Mouse (Mus musculus) C2C12 (cell line): ENCODE measurements at regions not wholly inside any gene's neighbourhood (a gene's known extent, or its start where the extent isn't known, plus 50 kb on each side); places are given as distances from the start of the nearest gene placed in this dataset.

Source experiments
- H3K27me3 ChIP-seq: one replicate; pipeline ENCODE4 v1.6.1; 2011; ENCODE audit not compliant: control insufficient read depth, insufficient read depth, insufficient read length
- H3K36me3 ChIP-seq: one replicate; pipeline ENCODE4 v1.6.1; 2011; ENCODE audit not compliant: control insufficient read depth, insufficient read depth
- H3K4me3 ChIP-seq: one replicate; pipeline ENCODE4 v1.5.1; 2011; ENCODE audit warnings: mild to moderate bottlenecking, control low read depth; ENCODE audit not compliant: poor library complexity, insufficient read depth, severe bottlenecking
- H3K79me2 ChIP-seq: one replicate; pipeline ENCODE4 v1.6.1; 2011; ENCODE audit not compliant: control insufficient read depth, insufficient read depth
- H3K79me3 ChIP-seq: one replicate; pipeline ENCODE4 v1.6.1; 2011; ENCODE audit warnings: low read depth, control low read depth
- H3ac ChIP-seq: one replicate; pipeline ENCODE3; 2011; ENCODE audit warnings: low read depth; ENCODE audit not compliant: control insufficient read depth, insufficient read length
- CEBPB ChIP-seq: IDR thresholded peaks from one replicate; pipeline ENCODE4 v1.6.1; 2011; ENCODE audit warnings: low read depth, mild to moderate bottlenecking, control low read depth, moderate library complexity
- CTCF ChIP-seq: IDR thresholded peaks from one replicate; pipeline ENCODE4 v1.5.1; 2011; ENCODE audit not compliant: control insufficient read depth, insufficient read depth, insufficient read length
- FOSL1 ChIP-seq: IDR thresholded peaks from one replicate; pipeline ENCODE4 v1.8.0; 2011; ENCODE audit warnings: mild to moderate bottlenecking, low read length; ENCODE audit not compliant: poor library complexity, insufficient read depth, severe bottlenecking
- MAX ChIP-seq: IDR thresholded peaks from one replicate; pipeline ENCODE4 v1.6.1; 2011; ENCODE audit warnings: mild to moderate bottlenecking, control low read depth
- MYOD1 ChIP-seq: IDR thresholded peaks from one replicate; pipeline ENCODE4 v1.6.1; 2011; ENCODE audit warnings: low read depth; ENCODE audit not compliant: control insufficient read depth, insufficient read length
- MYOG ChIP-seq: IDR thresholded peaks from one replicate; pipeline ENCODE4 v1.6.1; 2011; ENCODE audit not compliant: control insufficient read depth, insufficient read length; ENCODE audit errors: extremely low read depth
- USF1 ChIP-seq: IDR thresholded peaks from one replicate; pipeline ENCODE4 v1.6.1; 2011; ENCODE audit warnings: low read depth, mild to moderate bottlenecking, control low read depth, moderate library complexity

GRCm38 (mm10) chr5:111677847-111678311, 55.8 kb upstream of the Gm26897 start:
- no peaks in the 10 kb centered on the region for H3K79me3 ChIP-seq
- peaks cover 23% of the 10 kb centered on the region for H3K27me3 ChIP-seq
- TF ChIP-seq USF1 (no peak), FOSL1 (no peak), MYOD1 (no peak), MYOG (no peak), CTCF (no peak), CEBPB (no peak), MAX (no peak)
- H3ac ChIP-seq = no peak overlapping the region
- no peak overlapping the region for H3K4me3 ChIP-seq
- no peaks in the 10 kb centered on the region for H3K36me3 ChIP-seq
- H3K79me2 ChIP-seq = no peaks in the 10 kb centered on the region

GRCm38 (mm10) chr5:111678496-111678895, 55.2 kb upstream of the Gm26897 start:
- Histone ChIP-seq H3K36me3 (no peaks in the 10 kb centered on the region), H3K4me3 (no peak overlapping the region), H3K27me3 (peaks cover 27% of the 10 kb centered on the region), H3ac (no peak overlapping the region), H3K79me3 (no peaks in the 10 kb centered on the region), H3K79me2 (no peaks in the 10 kb centered on the region)
- TF ChIP-seq USF1 (no peak), MAX (no peak), CTCF (no peak), MYOG (no peak), CEBPB (no peak), FOSL1 (no peak), MYOD1 (no peak)

DNA sequence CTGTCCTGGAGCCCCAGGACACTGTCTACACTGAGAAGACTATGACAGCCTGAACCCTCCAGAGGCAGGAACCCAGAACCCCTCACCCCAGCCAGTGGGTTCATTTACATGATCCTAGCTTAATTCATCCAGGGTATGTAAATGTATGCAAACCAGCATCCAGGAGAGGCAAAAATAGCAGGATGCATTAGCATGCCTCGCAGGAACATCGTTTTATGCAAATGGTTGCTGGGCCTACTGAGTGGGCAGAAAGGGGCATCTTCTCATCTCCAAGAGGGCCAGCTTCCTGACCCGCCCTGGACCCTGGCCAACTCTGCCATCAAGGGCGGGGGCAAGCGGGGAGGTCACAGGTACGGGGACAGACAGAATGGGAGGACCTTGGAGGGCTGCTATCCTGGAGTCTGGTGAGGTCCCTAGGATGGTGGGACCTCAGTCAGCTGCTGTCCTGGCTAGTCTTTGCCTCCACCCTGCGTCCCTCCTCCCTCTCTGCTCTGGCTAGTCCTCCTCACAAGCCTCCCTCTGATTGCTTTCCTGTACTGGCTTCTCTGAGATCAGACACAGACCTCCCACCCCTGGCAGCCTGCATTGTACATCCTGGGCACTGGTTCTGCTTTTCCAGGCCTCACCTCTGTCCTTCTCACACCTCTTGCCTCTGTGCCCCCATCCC, 52.2 kb upstream of the Gm26897 start:
- peaks cover 33% of the 10 kb centered on the region for H3K27me3 ChIP-seq
- H3ac ChIP-seq = no peak overlapping the region
- no peaks in the 10 kb centered on the region for H3K79me2 ChIP-seq
- H3K36me3 ChIP-seq = no peaks in the 10 kb centered on the region
- H3K4me3 ChIP-seq = no peak overlapping the region
- H3K79me3 ChIP-seq = no peaks in the 10 kb centered on the region
- TF ChIP-seq MYOD1 = no peak
- no peak for TF ChIP-seq FOSL1
- TF ChIP-seq MYOG = no peak
- TF ChIP-seq CTCF = no peak
- no peak for TF ChIP-seq CEBPB
- no peak for TF ChIP-seq USF1
- no peak for TF ChIP-seq MAX

DNA sequence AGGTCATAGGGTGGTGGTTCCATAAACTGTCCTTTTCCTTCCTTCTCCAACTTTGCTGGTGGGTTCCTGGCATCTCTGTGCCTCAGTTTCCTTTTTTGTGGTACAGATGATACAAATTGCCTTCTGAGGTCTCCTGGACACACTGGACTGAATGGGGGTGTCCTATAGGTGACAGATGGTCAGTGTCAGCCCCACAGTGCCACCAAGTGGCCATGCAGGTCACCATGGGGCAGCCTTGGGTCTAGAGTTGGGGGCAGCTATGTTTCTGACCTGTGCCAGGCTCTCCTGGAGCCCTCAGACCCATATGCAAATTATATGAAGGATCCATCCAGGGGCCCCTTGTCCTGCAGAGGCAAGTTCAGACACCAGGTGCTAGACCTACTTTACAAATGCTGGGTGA, 50.8 kb upstream of the Gm26897 start:
- no peak for TF ChIP-seq MYOG
- TF ChIP-seq CTCF = peak; percentile 31
- H3K4me3 ChIP-seq = no peak overlapping the region

More for the DNA sequence above, 50.8 kb upstream of the Gm26897 start:
- Histone ChIP-seq H3ac (no peak overlapping the region), H3K36me3 (no peaks in the 10 kb centered on the region), H3K79me2 (no peaks in the 10 kb centered on the region), H3K27me3 (peaks cover 29% of the 10 kb centered on the region), H3K79me3 (no peaks in the 10 kb centered on the region)
